In the genomic region with DNA sequence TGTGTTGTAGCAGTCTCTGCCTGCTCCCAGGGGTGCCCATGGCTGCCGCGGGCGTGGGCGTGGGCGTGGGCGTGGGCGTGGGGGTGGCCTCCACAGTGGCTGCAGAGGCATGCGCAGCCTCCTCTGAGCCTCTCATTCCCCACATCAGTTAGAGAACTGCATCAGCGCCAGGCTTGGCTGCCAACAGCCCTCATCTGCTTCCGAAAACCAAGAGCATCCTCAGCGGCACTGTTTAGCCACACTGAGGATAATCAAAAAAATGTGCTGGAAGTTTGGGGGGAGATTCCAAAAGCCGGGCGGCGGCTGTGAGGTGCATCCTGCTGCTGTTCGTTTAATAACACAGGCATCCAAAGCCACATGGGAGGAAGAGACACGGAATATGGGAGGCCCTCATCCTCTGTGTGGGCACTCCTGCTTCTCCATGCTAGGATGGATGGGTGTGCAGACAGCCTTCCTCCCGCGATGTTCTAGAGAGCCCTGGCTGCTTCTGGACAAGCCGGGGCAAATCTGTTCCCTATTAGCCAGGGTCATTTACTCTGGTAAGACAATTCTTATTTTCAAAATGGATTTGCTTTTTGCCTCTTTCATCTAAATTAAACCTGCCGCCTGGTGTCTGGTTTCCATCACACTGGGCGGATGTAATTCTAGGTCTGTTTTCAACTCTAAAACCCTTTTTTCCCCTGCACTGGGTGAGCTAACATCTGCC, we compare ENCODE assay signal across 13 mouse cellular contexts. TPM values are rescaled to one million over a fixed set of nuclear protein-coding genes. Genes with fewer than 3 reads are reported as not detected.
A peak's percentile ranks its signal among the peaks of the same experiment; 100 is the strongest.
DNase-seq lines count a peak whose midpoint lies in the region; ATAC-seq and TF ChIP-seq lines count a peak whose summit lies in the region.
"Had no signal": no experiment of that assay in that cellular context is flagged by ENCODE, and none has a peak within 500 bp of the region (broad histone marks: within the 10 kb centered on the region; RNA-seq: fewer than 3 reads in every experiment).

No protein-coding gene starts in this region.

- ATAC-seq in hindbrain, postnatal 0 days = no peak
- peak; percentile 21 for ATAC-seq in embryonic facial prominence, embryonic 14.5 days (ENCODE audit: low read depth)

- DNase-seq in hindbrain, embryonic 10.5 days (ENCODE audit: low spot score) = peak; percentile 29
- no peak for DNase-seq in hindbrain, postnatal 0 days (ENCODE audit: low spot score)
- DNase-seq in NIH3T3 (ENCODE audit: low read depth) = peak; percentile 62
- DNase-seq in embryonic facial prominence, embryonic 14.5 days (ENCODE audit: low spot score) = peak; percentile 91
- peak; percentile 70 for DNase-seq in limb, embryonic 10.5 days (ENCODE audit: low spot score)
- no peak for DNase-seq in kidney, adult 11 months
- no peak for DNase-seq in lung, adult 18-20 months
- DNase-seq in thymus, adult 2 months = no peak
- DNase-seq: adrenal gland, postnatal 10 days; kidney, adult 2 months; liver had no signal

- TF ChIP-seq CTCF in hindbrain, postnatal 0 days (IDR thresholded peaks at IDR 0.05; ENCODE audit: low read depth) = no peak
- no peak for TF ChIP-seq CTCF in thymus, adult 2 months (IDR thresholded peaks at IDR 0.05; ENCODE audit: borderline replicate concordance, control insufficient read depth, extremely low read depth, insufficient read depth, low read length, poor library complexity)

- H3K9me3 ChIP-seq in hindbrain, embryonic 10.5 days = no peaks in the 10 kb centered on the region
- H3K9me3 ChIP-seq in hindbrain, postnatal 0 days (ENCODE audit: low read length) = no peaks in the 10 kb centered on the region
- H3K9me3 ChIP-seq in embryonic facial prominence, embryonic 14.5 days (ENCODE audit: control insufficient read depth, low read length) = no peaks in the 10 kb centered on the region
- H3K9me3 ChIP-seq in limb, embryonic 10.5 days (replicated peaks) = no peaks in the 10 kb centered on the region

- 82% methylated on average over 21 of the region's 21 CpGs for whole genome bisulfite sequencing in hindbrain, embryonic 10.5 days
- WGBS in hindbrain, postnatal 0 days = 67% methylated on average over 21 of the region's 21 CpGs
- 46% methylated on average over 20 of the region's 21 CpGs for WGBS in embryonic facial prominence, embryonic 14.5 days
- WGBS in limb, embryonic 10.5 days = 47% methylated on average over 21 of the region's 21 CpGs
- 94% methylated on average over 21 of the region's 21 CpGs for WGBS in thymus, adult 2 months

- H3K9ac ChIP-seq in hindbrain, postnatal 0 days (replicated peaks; ENCODE audit: low read length) = no peak overlapping the region
- no peak overlapping the region for H3K9ac ChIP-seq in embryonic facial prominence, embryonic 14.5 days (ENCODE audit: low read depth, low read length)

- no peak overlapping the region for H3K4me2 ChIP-seq in hindbrain, postnatal 0 days (ENCODE audit: low read depth, low read length)
- H3K4me2 ChIP-seq in embryonic facial prominence, embryonic 14.5 days (ENCODE audit: low read depth, low read length) = peak overlapping the region; percentile 1; the same call in 1 of the 2 replicates
- H3K4me2 ChIP-seq: heart, embryonic 11.5 days had no signal

- peaks cover 45% of the 10 kb centered on the region for H3K36me3 ChIP-seq in hindbrain, embryonic 10.5 days
- H3K36me3 ChIP-seq in hindbrain, postnatal 0 days (ENCODE audit: insufficient read depth, low read length) = peaks cover 4% of the 10 kb centered on the region; the same call in 1 of the 2 replicates
- H3K36me3 ChIP-seq in embryonic facial prominence, embryonic 14.5 days (ENCODE audit: control insufficient read depth, insufficient read depth, low read length) = peaks cover 14% of the 10 kb centered on the region
- H3K36me3 ChIP-seq in limb, embryonic 10.5 days = peaks cover 41% of the 10 kb centered on the region
- H3K36me3 ChIP-seq in thymus, adult 2 months (ENCODE audit: control insufficient read depth, insufficient read depth, low read length) = no peaks in the 10 kb centered on the region

- H3K27ac ChIP-seq in hindbrain, embryonic 10.5 days = no peak overlapping the region; the same call in 1 of the 2 replicates
- no peak overlapping the region for H3K27ac ChIP-seq in hindbrain, postnatal 0 days
- H3K27ac ChIP-seq in embryonic facial prominence, embryonic 14.5 days (replicated peaks; ENCODE audit: low read depth, low read length) = peak overlapping the region; percentile 30; the same call in 1 of the 2 replicates
- peak overlapping the region; percentile 63 for H3K27ac ChIP-seq in limb, embryonic 10.5 days
- H3K27ac ChIP-seq in thymus, adult 2 months (ENCODE audit: control insufficient read depth, insufficient read depth, low read length) = no peak overlapping the region

- no peaks in the 10 kb centered on the region for H3K27me3 ChIP-seq in hindbrain, embryonic 10.5 days (ENCODE audit: insufficient read depth, poor library complexity, severe bottlenecking)
- no peaks in the 10 kb centered on the region for H3K27me3 ChIP-seq in hindbrain, postnatal 0 days (ENCODE audit: insufficient read depth, low read length)
- H3K27me3 ChIP-seq in embryonic facial prominence, embryonic 14.5 days (replicated peaks; ENCODE audit: control insufficient read depth, insufficient read depth, low read length) = no peaks in the 10 kb centered on the region
- no peaks in the 10 kb centered on the region for H3K27me3 ChIP-seq in limb, embryonic 10.5 days (ENCODE audit: low read depth, poor library complexity, severe bottlenecking)
- no peaks in the 10 kb centered on the region for H3K27me3 ChIP-seq in thymus, adult 2 months (ENCODE audit: control insufficient read depth, insufficient read depth, low read length)

- peaks cover 78% of the 10 kb centered on the region for H3K4me1 ChIP-seq in hindbrain, embryonic 10.5 days (replicated peaks)
- peaks cover 50% of the 10 kb centered on the region for H3K4me1 ChIP-seq in hindbrain, postnatal 0 days (ENCODE audit: insufficient read depth, low read length)
- H3K4me1 ChIP-seq in embryonic facial prominence, embryonic 14.5 days (ENCODE audit: control insufficient read depth, insufficient read depth, low read length) = peaks cover 56% of the 10 kb centered on the region
- H3K4me1 ChIP-seq in limb, embryonic 10.5 days = peaks cover 68% of the 10 kb centered on the region
- peaks cover 18% of the 10 kb centered on the region for H3K4me1 ChIP-seq in thymus, adult 2 months (replicated peaks; ENCODE audit: control insufficient read depth, insufficient read depth, low read length)

- no peak overlapping the region for H3K4me3 ChIP-seq in hindbrain, embryonic 10.5 days
- no peak overlapping the region for H3K4me3 ChIP-seq in hindbrain, postnatal 0 days (ENCODE audit: low read length)
- no peak overlapping the region for H3K4me3 ChIP-seq in embryonic facial prominence, embryonic 14.5 days (ENCODE audit: low read depth, low read length)
- no peak overlapping the region; the same call in 1 of the 2 replicates for H3K4me3 ChIP-seq in limb, embryonic 10.5 days
- H3K4me3 ChIP-seq in thymus, adult 2 months (ENCODE audit: control insufficient read depth, insufficient read depth, low read length) = no peak overlapping the region
- H3K4me3 ChIP-seq: myocyte had no signal

- no peak for TF ChIP-seq POLR2A in thymus, adult 2 months (IDR thresholded peaks at IDR 0.05; ENCODE audit: control insufficient read depth, extremely low read depth, insufficient read depth, low read length, poor library complexity)

RNA-seq across cellular contexts. Expression of gene Tbc1d16, which starts 16.5 kb away (rescaled TPM):
- 29.5 and 37.9 TPM in 2 replicates for polyA plus RNA-seq in hindbrain, embryonic 10.5 days (2016; fragmentation: Nextera tagmentation; extraction: Ambion mirVana)
- 161 and 182 TPM in 2 replicates for total RNA-seq in hindbrain, postnatal 0 days (2014; rRNA removed)
- 42.1 and 43.9 TPM in 2 replicates for polyA plus RNA-seq in hindbrain, postnatal 0 days (2015; fragmentation: Nextera tagmentation; extraction: Ambion mirVana)
- polyA plus RNA-seq in embryonic facial prominence, embryonic 14.5 days (2014; fragmentation: Nextera tagmentation; extraction: Ambion mirVana) = 11.7 and 13.2 TPM in 2 replicates
- 19.6 and 20.2 TPM in 2 replicates for polyA plus RNA-seq in limb, embryonic 10.5 days (2016; fragmentation: Nextera tagmentation; extraction: Ambion mirVana)
- 10.8 and 12.0 TPM in 2 replicates for polyA plus RNA-seq in thymus, adult 2 months (2012; rRNA removed)

RNA-seq across cellular contexts. Expression of gene Ccdc40, which starts 16.6 kb away (rescaled TPM):
- 20.0 and 21.3 TPM in 2 replicates for polyA plus RNA-seq in hindbrain, embryonic 10.5 days (2016; fragmentation: Nextera tagmentation; extraction: Ambion mirVana)
- total RNA-seq in hindbrain, postnatal 0 days (2014; rRNA removed) = 11.5 and 12.5 TPM in 2 replicates
- 9.7 and 10.3 TPM in 2 replicates for polyA plus RNA-seq in hindbrain, postnatal 0 days (2015; fragmentation: Nextera tagmentation; extraction: Ambion mirVana)
- polyA plus RNA-seq in embryonic facial prominence, embryonic 14.5 days (2014; fragmentation: Nextera tagmentation; extraction: Ambion mirVana) = 3.2 and 7.6 TPM in 2 replicates
- polyA plus RNA-seq in limb, embryonic 10.5 days (2016; fragmentation: Nextera tagmentation; extraction: Ambion mirVana) = 9.8 and 12.8 TPM in 2 replicates
- polyA plus RNA-seq in thymus, adult 2 months (2012; rRNA removed) = 1.8 and 2.5 TPM in 2 replicates

RNA-seq across cellular contexts. Expression of gene Gaa, which starts 55.9 kb away (rescaled TPM):
- 28.3 and 35.5 TPM in 2 replicates for polyA plus RNA-seq in hindbrain, embryonic 10.5 days (2016; fragmentation: Nextera tagmentation; extraction: Ambion mirVana)
- 223 and 230 TPM in 2 replicates for total RNA-seq in hindbrain, postnatal 0 days (2014; rRNA removed)
- polyA plus RNA-seq in hindbrain, postnatal 0 days (2015; fragmentation: Nextera tagmentation; extraction: Ambion mirVana) = 123 and 128 TPM in 2 replicates
- polyA plus RNA-seq in embryonic facial prominence, embryonic 14.5 days (2014; fragmentation: Nextera tagmentation; extraction: Ambion mirVana) = 82.0 and 89.4 TPM in 2 replicates
- polyA plus RNA-seq in limb, embryonic 10.5 days (2016; fragmentation: Nextera tagmentation; extraction: Ambion mirVana) = 23.4 and 27.8 TPM in 2 replicates
- polyA plus RNA-seq in thymus, adult 2 months (2012; rRNA removed) = 80.0 and 94.8 TPM in 2 replicates

Comparison
In these comparisons a context has a peak if more than half of its experiments do, and no peak if none do; other contexts are left out.
1. DNase-seq: peak in hindbrain, embryonic 10.5 days (single experiment), NIH3T3 (single experiment), embryonic facial prominence, embryonic 14.5 days (single experiment) and limb, embryonic 10.5 days (single experiment); none in hindbrain, postnatal 0 days (single experiment), kidney, adult 11 months (single experiment), lung, adult 18-20 months (0 of 2) and thymus, adult 2 months (single experiment).
2. H3K27ac ChIP-seq: peak in embryonic facial prominence, embryonic 14.5 days (single experiment) and limb, embryonic 10.5 days (single experiment); none in hindbrain, embryonic 10.5 days (single experiment), hindbrain, postnatal 0 days (single experiment) and thymus, adult 2 months (single experiment).